Mouse (Mus musculus) embryo, embryonic 9.5 days (tissue): ENCODE data around the gene Sfi1.
A peak's percentile ranks its signal among the peaks of the same experiment; 100 is the strongest.
"Not testable (repeated sequence)": the region's sequence is repeated elsewhere in the genome, so short reads cannot be mapped to it uniquely, and the experiment has no call there.

Experiments
- DNase-seq: peaks from one replicate; pipeline ENCODE4 v3.0.0-alpha.2; 2017; ENCODE audit errors: extremely low spot score

Gene Sfi1

DNA sequence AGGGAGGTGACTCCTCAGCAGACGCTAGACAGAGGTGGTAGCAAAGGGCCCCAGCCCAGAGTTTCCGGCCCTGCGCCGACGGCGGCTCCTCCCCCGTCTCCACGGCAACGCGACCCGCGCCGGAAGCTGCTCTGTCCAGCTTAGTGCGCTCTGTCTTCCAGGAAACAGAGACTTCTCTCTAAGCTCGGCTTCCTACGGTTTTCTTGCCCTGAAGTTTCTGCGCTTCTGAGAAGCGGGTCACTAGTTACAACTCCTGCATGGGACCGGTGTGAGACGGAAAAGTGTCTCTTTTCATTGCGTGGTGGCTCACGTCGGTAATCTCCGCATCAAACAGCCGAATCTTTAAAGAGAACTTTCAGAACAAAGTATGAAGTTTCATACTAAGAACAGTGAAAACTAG, at the start of gene Sfi1:
Sfi1 (minus strand) TSS at position 101 of the 400 bp plus-strand sequence.
- DNase-seq = no peak

DNA sequence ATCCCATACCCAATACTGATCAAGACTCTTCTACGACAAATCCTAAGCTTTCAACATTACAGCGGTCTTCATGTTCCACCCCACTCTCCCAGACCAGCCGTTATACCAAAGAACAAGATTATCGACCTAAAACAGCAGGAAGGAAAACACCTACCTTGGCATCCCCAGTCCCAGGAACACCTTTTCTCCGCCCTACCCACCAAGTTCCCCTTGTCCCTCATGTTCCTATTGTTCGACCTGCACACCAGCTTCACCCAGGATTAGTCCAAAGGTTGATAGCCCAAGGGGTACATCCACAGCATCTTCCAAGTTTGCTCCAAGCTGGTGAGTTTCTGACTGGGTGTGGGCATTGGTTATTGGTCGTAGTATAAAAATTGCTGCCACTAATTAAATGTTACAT, 49.1 kb upstream of the Sfi1 start:
- DNase-seq = no peak

DNA sequence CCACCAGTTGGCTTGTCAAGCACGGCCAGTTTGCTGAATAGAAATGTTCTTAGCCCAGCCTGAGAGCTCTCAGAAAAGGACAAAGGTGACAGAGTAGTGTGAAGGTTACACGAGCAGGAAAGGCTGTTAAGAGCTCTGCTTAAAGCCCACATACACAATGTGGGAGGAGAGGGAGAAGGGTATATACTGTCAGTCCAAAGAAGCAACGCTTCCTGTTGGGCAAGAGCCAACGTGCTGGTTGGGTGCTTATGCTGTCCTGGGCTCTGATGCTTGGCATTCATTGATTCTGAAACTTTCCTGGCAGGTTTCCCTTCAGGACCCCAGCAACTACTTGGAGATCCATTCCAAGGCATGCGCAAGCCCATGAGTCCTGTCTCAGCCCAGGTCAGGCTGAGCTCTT, 42.0 kb upstream of the Sfi1 start:
- DNase-seq = no peak

DNA sequence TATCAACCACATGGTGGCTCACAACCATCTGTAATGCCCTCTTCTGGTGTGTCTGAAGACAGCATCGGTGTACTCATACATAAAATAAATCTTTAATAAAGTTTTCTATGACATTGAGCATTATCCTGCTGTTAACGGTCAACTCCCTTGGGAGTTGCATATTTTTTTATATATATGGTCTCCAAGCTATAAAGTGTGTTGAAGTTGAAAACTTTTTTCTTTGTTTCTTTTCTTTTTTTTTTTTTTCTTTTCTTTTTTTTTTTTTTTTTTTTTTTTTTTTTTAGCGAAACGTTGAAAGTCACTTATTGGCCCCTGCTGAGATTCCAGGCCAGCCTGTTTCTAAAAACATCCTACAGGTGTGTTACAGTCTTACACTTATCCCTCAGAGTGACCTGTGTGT, 40.4 kb upstream of the Sfi1 start:
- DNase-seq = no peak

DNA sequence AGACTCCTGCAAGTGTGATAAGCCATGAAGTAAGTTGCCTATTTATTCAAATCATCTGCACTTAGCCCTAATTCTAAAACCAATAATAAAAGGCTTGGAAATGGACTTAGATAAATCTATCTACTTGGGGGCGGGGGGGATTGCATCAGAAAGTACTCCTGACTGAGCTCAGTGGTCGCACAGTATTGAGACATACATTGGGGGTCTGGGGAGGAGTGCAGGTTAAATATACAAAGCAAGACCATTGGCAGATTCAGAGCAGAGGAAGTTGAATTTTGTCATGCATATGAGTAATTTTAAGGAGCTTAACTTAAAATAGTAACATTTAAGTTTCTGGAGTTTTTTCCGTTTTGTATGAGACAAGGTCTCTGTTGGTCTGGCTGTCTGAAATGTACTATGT, 39.0 kb upstream of the Sfi1 start:
- no peak for DNase-seq

DNA sequence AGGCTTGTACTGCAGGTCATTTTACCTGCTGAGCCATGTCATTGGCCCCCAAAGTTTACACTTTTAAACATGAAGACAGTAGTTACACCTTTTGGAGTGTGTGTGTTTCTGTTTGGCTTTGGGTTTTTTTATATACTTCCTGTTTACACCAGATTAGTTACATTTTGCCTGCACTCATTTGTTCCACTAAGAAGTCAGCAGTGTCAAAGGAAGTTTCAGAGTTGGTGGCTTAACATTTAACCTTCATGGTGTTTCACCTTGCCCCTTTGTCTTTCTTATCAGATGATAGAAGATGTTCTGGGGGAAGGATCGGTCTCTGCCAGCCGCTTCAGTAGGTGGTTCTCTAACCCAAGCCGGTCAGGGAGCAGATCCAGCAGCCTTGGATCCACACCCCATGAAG, 33.9 kb upstream of the Sfi1 start:
- no peak for DNase-seq

DNA sequence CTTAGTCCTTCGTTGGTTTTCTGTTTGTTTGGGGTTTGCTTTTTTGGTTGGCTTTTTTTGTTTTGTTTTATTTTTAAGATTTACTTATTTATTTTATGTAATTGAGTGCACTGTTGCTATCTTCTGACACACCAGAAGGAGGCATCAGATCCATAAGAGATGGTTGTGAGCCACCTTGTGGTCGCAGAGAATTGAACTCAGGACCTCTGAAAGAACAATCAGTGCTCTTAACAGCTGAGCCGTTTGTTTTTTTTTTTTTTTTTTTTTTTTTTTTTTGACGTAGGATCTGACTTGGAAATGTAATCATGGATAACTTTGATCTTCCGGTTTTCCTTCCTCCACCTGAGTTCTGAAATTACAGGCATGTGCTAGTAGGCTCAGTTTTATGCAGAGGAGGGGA, 29.8 kb upstream of the Sfi1 start:
- no peak for DNase-seq

DNA sequence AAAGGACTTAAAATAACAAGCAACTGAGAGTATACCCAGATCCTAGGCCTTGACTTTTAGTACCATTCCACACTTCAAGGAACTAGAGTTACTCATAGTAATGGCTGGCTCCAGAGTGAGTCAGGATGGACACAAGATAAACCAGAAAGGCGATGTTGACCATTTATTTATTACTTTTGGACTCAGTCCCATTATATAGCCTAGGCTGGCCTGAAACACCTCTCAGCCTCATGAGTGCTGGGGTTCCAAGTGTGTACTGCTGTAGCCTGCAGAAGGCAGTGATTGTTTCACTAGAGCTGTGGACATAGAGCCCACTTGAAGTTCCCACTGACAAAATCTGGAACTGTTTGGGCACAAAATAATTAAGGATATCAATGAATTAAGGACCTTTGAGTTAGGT, 19.3 kb upstream of the Sfi1 start:
- no peak for DNase-seq

DNA sequence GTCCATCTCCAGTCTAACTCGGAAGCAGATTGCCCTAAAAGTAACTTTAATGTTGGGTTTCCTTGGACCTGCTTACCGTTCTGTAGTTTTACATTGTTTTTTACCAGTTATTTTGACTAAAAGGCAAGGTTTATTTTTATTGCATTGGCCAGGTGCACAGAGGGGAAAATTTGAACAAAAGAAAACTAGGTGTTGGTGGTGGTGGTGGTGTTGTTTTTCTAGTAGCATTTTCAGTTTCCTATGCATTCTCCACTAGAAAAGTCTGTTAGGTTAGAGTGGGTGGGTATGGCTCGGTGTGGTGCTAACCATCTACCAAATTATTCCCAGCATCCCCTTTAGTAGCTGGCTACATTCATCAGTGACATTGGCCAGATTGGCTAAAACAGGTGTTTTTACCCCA, 13.5 kb upstream of the Sfi1 start:
- DNase-seq = no peak

DNA sequence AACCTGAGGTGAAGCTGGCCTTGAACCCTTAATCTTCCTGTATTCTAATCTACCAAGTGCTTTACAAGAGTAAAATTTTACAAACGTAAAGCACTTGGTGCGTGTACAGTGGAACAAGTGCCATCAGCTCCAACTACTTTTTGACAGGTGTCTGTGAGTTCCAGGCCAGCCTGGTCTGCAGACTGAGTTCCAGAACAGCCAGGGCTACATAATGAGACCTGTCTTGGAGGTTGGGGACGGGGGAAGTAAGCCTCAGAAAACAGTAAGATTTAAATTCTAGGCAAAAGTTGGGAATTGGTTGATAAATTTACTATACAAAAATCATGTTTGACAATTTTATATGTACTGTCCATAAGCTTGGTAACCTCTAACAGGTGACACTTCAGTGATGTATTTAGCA, 11.9 kb upstream of the Sfi1 start:
- no peak for DNase-seq

DNA sequence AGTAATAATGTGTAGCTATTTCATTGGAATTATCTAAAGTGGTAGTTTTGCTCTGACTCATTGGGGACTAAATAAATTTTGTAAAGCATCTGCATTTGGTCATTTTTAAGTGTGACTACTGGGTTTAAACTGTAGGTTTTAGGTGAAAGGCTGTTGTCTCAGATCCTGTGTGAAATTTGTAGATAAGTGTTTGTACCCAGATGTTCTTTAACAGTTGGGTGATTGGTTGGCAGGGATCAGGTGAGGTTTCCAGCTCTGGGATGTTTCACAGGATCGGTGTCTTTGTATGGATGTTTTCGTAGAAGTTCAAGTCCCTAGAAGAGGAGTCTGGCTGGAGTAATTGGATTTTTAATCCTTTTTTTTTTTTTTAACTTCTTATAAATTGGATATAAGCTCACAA, 10.5 kb upstream of the Sfi1 start:
- no peak for DNase-seq

DNA sequence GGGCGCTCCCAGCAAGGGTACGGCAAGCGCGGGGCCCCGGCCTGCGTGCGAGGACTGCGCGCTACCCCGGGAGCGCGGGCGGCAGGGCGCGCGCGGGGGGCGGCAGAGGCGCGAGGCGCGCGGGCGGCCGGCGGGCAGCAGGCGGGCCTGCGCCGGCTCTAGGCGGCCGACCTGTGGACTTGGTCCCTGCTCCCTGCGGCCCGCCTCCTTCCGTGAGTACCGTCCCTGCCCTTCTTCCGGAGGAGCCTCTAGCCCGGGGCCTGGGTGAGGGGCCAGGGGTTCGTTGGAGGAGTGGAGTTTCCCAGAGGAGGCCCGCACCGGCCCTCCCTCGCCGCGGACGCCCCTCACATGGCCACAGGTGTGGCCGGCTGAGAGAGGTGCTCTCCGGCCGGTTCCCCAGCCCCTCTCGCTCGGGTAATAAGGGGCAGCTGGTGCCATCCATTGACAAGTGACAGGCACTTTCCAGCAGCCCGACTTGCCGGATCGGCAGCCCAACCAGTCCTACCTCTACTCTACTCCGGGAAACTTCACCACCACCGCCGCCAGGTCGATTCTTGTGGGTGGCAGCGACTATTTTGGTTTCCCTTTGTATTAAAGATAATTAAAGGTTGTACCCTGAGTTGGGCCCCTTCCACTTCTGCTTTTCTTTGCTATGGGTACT, 9.6 kb upstream of the Sfi1 start:
- DNase-seq = peak; percentile 71

DNA sequence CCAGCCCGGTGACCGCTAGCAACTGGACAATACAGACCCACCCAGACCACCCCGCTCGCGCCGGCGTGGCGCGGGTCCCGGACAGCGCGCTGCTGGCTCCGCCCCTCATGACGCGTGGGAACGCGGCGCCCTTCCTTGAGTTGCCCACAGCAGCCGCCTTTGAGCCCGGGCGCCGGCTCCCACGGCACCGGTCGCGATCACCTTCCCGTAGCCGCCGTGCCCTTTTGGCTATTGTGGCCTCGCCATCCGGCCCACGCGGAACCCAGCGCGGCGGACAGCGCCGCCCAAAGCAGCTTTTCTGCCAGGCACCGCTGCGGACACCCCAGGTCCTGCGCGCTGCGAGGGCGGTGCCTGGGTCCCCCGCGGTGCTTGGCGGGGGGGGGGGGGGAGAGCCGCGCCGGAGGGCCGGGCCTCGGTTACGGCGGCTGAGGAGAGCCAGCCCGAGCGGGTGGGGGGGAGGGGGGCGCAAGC, 9.0 kb upstream of the Sfi1 start, which contains the start of gene Eif4enif1:
Eif4enif1 (plus strand) TSS at position 162 of the 471 bp plus-strand sequence.
- peak; percentile 94 for DNase-seq

DNA sequence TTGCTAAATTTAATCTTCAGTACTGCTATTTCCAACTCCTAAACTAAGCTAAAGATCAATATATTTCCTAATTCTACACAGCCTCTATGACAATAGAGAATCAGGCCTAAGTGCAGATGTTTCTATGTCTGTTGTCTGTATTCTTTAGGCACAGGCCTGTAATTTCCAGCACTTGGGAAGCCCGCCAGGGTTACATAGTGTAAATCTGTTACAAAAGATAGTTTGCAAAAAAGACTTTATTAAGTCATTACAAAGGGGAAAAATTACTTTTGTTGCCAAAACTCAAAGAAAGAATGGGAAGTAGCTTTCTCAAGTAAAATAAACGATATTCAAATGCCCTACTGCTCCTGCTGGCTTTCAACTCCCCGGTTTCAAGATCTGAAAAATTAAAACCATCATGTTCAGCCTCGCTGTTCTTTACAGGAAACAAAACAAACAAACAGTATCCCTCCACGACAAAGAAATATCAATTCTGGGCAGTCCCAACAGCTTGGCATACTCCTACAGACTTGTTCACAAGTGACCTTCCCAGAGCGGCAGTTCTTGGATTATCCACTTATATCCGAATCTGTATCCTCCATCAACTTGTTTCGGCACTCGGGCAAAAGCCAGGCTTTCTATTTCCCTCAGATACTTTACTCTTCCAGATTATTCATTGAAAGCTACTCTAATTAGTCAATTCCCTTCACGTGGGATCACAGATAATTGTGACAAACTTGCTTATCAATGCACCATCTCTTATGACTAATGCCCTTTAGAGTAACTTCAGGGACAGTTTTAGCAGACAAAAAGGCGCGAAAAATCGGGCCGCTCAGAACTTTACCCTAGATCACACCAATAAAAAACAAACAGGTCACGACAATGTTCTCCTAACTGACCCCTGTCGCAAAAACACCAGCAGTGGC, 8.3 kb upstream of the Sfi1 start:
- no peak for DNase-seq

DNA sequence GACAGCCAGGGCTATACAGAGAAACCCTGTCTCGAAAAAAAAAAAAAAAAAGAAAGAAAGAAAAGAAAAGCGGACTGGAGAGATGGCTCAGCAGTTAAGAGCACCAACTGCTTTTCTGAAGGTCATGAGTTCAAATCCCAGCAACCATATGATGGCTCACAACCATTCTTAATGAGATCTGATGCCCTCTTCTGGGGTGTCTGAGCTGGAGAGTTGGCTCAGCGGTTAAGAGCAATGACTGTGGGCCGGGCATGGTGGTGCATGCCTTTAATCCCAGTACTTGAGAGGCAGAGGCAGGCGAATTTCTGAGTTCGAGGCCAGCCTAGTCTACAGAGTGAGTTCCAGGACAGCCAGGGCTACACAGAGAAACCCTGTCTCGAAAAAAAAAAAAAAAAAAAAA, 7.4 kb upstream of the Sfi1 start:
- DNase-seq = not testable (repeated sequence)

DNA sequence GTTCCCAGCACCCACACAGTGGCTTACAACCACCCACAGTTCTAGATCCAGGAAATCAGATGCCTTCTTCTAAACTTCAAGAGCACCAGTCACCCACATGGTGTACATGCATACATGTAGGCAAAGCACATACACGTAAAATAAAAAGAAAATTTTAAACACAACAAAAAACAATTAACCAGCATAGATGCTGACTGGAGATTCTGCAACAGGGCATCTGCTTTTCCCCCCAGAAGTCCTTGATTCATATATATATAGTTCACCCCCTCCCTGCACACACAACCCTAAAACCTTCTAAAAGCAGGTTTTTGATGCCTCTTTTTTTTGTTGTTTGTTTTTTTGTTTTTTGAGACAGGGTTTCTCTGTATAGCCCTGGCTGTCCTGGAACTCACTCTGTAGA, 10.6 kb downstream of the Sfi1 start:
- DNase-seq = not testable (repeated sequence)

DNA sequence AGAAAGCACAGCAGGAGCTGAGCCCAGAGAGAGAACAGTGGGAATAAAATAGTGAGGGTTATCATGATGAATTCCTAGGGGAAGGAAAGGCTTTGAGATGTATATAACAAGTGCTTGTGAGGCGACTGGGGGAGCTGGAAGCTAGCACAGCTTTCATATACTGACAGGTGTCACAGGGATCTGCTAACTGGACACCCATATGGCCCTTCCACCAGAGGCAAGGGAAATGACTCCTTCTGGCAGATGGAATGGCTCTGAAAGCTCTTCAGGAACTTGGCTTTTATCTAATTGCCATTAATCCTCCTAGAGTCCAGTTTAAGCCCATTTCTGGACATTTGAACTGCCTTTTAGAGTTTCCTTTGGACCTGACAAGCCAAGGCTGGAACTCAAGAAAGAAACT, 11.3 kb downstream of the Sfi1 start:
- DNase-seq = not testable (repeated sequence)

DNA sequence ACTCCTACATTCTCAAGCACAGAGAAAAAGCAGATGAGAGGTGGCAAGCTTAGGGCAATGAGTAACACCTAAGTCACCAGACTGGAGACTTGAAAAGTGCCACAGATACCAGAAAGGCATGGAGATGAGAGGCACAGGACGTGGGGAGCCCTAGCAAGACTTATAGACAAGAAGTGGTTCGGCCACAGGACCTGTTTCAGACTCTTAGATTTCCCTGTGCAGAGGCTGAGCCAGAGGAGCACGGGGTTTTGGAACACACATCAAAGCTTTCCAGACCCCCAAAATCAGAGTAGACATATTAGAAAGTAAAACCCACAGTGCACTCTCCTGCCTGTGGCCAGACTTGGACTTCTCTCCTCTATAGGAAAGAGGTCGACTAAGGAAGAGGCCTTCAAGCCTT, 12.0 kb downstream of the Sfi1 start:
- DNase-seq = peak; percentile 33

DNA sequence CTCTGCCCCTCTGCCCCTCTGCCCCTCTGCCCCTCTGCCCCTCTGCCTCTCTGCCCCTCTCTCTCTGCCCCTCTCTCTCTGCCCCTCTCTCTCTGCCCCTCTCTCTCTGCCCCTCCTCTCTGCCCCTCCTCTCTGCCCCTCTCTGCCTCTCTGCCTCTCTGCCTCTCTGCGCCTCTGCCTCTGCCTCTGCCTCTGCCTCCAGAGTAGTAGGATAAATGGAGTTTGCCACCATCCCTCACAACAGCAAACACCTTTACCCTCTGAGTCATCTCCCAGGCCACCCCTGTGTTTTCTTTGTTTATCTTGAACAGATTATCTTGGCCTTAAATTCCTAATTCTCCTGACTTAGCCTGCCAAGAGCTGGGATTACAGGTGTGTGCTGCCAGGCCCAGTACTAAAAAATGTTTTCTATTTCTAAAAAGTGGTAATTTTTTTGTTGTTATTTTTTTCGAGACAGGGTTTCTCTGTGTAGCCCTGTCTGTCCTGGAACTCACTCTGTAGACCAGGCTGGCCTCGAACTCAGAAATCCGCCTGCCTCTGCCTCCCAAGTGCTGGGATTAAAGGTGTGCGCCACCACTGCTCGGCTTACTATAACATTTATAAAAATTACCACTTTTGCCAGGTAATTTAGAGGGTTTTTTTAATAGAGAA, 12.6 kb downstream of the Sfi1 start:
- DNase-seq = not testable (repeated sequence)

DNA sequence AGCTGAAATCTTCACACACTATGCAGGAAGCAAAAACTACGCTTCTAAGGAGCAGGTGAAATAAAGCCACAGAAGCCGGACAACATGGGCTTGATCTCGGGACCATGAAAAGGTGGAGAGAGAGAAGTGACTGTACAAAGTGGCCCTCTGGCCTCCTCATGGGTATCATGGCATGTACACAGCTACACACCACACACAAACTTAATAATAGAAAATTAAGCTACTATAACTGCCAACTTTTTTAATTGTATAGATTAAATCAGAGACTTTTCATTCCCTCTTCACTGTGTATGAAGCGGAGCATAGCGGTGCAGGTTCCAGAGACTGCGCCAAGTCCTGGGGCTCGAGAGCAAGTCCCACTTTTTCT, 13.6 kb downstream of the Sfi1 start:
- DNase-seq = not testable (repeated sequence)

DNA sequence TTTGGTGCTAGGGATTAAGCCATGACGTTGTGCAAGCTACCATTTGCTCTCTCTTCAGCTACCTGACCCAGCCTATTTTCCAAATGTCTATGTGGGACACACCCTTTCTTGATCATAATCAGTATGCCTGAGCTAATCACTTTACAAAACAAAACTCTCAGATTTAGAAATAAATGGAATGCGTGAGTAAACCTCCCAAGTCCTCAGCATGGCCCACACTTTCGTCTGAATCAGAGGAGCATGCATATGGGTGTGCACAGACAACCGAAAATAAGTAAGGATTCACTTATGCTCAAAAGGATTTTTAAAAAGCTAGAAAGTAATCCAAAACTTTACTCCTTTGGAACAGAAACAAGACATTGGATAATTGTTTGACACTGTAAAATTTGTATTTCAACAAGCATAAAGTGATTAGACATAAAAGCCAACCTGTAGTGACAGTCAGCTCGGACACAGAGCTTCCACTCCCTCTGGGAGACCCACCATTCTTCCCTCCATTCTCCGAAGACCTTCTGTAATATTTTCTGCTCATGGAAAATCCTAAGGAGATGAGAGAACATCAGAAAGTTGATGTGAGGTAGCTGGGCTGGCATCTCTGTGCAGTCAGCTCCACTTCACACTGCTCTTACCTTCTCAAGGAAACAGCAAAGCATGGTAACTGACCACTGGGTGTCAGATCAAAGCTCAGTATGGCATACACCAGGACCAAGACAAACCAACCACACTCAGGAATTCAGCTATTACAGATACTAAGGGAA, 14.1 kb downstream of the Sfi1 start:
- not testable (repeated sequence) for DNase-seq
